Mouse (Mus musculus) granulocyte monocyte progenitor cell, adult 5-6 weeks (primary cell): ENCODE data around the gene Med10. TPM values are rescaled to one million over a fixed set of nuclear protein-coding genes. Genes with fewer than 3 reads are reported as not detected.

Source experiments
- ATAC-seq: replicated peaks from 2 replicates; pipeline ENCODE4 v1.8.0; 2016; ENCODE audit warnings: mild to moderate bottlenecking, moderate TSS enrichment, inconsistent platforms; ENCODE audit not compliant: poor library complexity, severe bottlenecking
- total RNA-seq, 2 experiments: library from RNA; stranded (forward) in 1 of 2; stranded (reverse) in 1 of 2; fragments of 200-712, 200-1000 nt in 1 of 2; fragments of >200 nt in 1 of 2; fragmentation: Nextera tagmentation in 1 of 2; gene quantifications; 2 replicates each; pipeline ENCODE4 v1.2.3; 2014 to 2017

The Med10 gene
- total RNA-seq (2014; fragmentation: Nextera tagmentation) (26.7 and 47.4 TPM in 2 replicates), total RNA-seq (2017) (40.1 and 46.0 TPM in 2 replicates)

- no peak for ATAC-seq
Measured at GRCm38 (mm10) chr13:69802095-69802494, at the start of gene Med10. TSS of gene Med10 (plus strand) at chr13:69802395.

GRCm38 (mm10) chr13:69752875-69753274, 49.3 kb upstream of the Med10 start:
- ATAC-seq: no peak

GRCm38 (mm10) chr13:69758979-69759378, 43.2 kb upstream of the Med10 start:
- ATAC-seq: no peak

- ATAC-seq: no peak
Measured at GRCm38 (mm10) chr13:69761393-69761792, 40.8 kb upstream of the Med10 start.

GRCm38 (mm10) chr13:69764646-69765045, 37.5 kb upstream of the Med10 start:
- ATAC-seq: no peak

GRCm38 (mm10) chr13:69768152-69768551, 34.0 kb upstream of the Med10 start:
- no peak for ATAC-seq

GRCm38 (mm10) chr13:69770538-69771456, 31.4 kb upstream of the Med10 start:
- no peak for ATAC-seq

GRCm38 (mm10) chr13:69772358-69772757, 29.8 kb upstream of the Med10 start:
- no peak for ATAC-seq

GRCm38 (mm10) chr13:69778221-69778620, 24.0 kb upstream of the Med10 start:
- no peak for ATAC-seq

GRCm38 (mm10) chr13:69788704-69789103, 13.5 kb upstream of the Med10 start:
- ATAC-seq: peak; percentile 98

GRCm38 (mm10) chr13:69791814-69792213, 10.4 kb upstream of the Med10 start:
- no peak for ATAC-seq

GRCm38 (mm10) chr13:69792541-69793009, 9.6 kb upstream of the Med10 start:
- ATAC-seq: no peak

GRCm38 (mm10) chr13:69794808-69795207, 7.4 kb upstream of the Med10 start:
- no peak for ATAC-seq

GRCm38 (mm10) chr13:69809681-69810611, 7.8 kb downstream of the Med10 start:
- ATAC-seq: peak; percentile 86

- ATAC-seq: no peak
Measured at GRCm38 (mm10) chr13:69810936-69811680, 8.9 kb downstream of the Med10 start.

- no peak for ATAC-seq
Measured at GRCm38 (mm10) chr13:69813870-69814269, 11.7 kb downstream of the Med10 start.

- ATAC-seq: no peak
Measured at GRCm38 (mm10) chr13:69818306-69818705, 16.1 kb downstream of the Med10 start.

- no peak for ATAC-seq
Measured at GRCm38 (mm10) chr13:69821169-69821822, 19.1 kb downstream of the Med10 start.

GRCm38 (mm10) chr13:69823920-69824637, 21.9 kb downstream of the Med10 start:
- no peak for ATAC-seq
